Mouse (Mus musculus) cortical plate, adult 2 months (tissue): ENCODE results near the gene Cntfr. TPM values are rescaled to one million over a fixed set of nuclear protein-coding genes. Genes with fewer than 3 reads are reported as not detected.
A peak's percentile ranks its signal among the peaks of the same experiment; 100 is the strongest.

Source experiments
- H3K27ac ChIP-seq: fragments of 200-500 bp; 2 replicates; pipeline ENCODE4 v1.5.1; 2012; ENCODE audit warnings: low read length, control low read depth, inconsistent platforms; ENCODE audit not compliant: insufficient read depth
- H3K4me1 ChIP-seq: fragments of 200-500 bp; 2 replicates; pipeline ENCODE4 v1.6.1; 2011; ENCODE audit warnings: low read length; ENCODE audit not compliant: control insufficient read depth, insufficient read depth
- H3K4me3 ChIP-seq: fragments of 200-500 bp; 2 replicates; pipeline ENCODE4 v1.5.1; 2011; ENCODE audit warnings: mild to moderate bottlenecking, low read length, control low read depth; ENCODE audit not compliant: insufficient read depth
- CTCF ChIP-seq: fragments of 200-500 bp; IDR thresholded peaks from 2 replicates; pipeline ENCODE4 v1.5.1; 2011; ENCODE audit warnings: mild to moderate bottlenecking, control low read depth, low read length; ENCODE audit not compliant: insufficient read depth; ENCODE audit errors: extremely low read depth
- POLR2A ChIP-seq: fragments of 200-500 bp; IDR thresholded peaks from 2 replicates; pipeline ENCODE4 v1.6.1; 2011; ENCODE audit warnings: mild to moderate bottlenecking, low read length, control low read depth; ENCODE audit not compliant: insufficient read depth; ENCODE audit errors: extremely low read depth
- polyA plus RNA-seq: library from polyadenylated mRNA; depleted of rRNA; stranded (reverse); fragments of >200 nt; gene quantifications from 2 replicates; pipeline ENCODE4 v1.2.3, GENCODE M21; 2012

The Cntfr gene
- polyA plus RNA-seq, 1 experiment = 67.8 TPM

- Histone ChIP-seq H3K27ac (no peak overlapping the region), H3K4me1 (no peaks in the 10 kb centered on the region), H3K4me3 (no peak overlapping the region)
- TF ChIP-seq CTCF (no peak), POLR2A (no peak)
These were observed 33.3 kb downstream of the Cntfr start for GRCm38 (mm10) chr4:41663614-41664013.

GRCm38 (mm10) chr4:41662723-41663122 is 34.2 kb downstream of the Cntfr start:
- TF ChIP-seq CTCF (no peak), POLR2A (no peak)
- H3K4me1 ChIP-seq = no peaks in the 10 kb centered on the region
- no peak overlapping the region for H3K4me3 ChIP-seq
- H3K27ac ChIP-seq = no peak overlapping the region

DNA sequence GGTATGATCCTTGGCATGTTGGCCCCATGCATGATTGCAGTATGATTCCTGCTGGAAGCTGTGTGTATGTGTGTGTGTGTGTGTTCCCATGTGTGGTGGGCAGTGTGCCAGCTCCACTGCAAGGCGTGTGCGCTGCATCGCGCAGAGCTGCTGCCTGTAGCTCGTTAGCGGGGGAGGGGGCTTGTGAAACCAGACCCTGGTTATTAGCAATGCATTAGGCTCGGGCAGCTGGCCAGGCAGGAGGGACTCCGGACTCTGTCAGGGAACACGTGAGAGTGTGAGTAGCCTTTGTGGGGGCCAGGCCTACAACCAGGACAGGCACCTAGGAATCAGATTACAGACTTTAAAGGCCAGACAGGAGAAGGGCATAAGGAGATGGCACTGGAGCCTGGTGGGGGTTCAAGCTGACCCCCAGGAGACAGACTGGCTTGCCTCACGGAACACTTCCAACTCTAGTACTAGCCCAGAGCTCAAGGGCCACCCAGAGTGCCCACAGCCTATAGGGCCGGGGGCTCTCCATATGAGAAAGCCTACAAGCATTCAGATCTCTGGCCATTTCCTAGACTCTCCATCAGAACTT is 35.9 kb downstream of the Cntfr start:
- no peak for TF ChIP-seq CTCF
- no peak for TF ChIP-seq POLR2A
- no peak overlapping the region for H3K27ac ChIP-seq
- H3K4me1 ChIP-seq = no peaks in the 10 kb centered on the region

DNA sequence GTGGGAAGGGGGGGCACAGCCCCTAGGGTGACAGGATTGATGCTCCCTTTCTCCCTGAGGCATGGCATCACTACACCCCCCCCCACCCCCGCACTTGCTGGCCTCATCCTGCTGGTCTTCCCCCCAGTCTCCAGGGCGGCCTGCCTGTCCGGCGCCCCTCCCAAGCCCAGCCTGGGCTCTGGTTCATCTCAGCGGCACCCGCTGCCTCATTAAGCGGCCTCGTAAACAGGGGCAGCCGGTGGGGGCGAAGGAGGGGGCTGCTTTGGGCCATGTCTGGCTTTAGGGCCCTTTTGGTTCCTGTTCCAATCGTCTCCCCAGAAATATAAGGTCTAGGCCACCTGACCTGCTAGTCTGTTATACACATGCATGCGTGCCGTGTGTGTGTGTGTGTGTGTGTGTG is 37.3 kb downstream of the Cntfr start:
- no peak overlapping the region for H3K4me3 ChIP-seq
- H3K27ac ChIP-seq = no peak overlapping the region
- TF ChIP-seq POLR2A (no peak), CTCF (no peak)
- H3K4me1 ChIP-seq = no peaks in the 10 kb centered on the region

More for the DNA sequence above, 35.9 kb downstream of the Cntfr start:
- no peak overlapping the region for H3K4me3 ChIP-seq

DNA sequence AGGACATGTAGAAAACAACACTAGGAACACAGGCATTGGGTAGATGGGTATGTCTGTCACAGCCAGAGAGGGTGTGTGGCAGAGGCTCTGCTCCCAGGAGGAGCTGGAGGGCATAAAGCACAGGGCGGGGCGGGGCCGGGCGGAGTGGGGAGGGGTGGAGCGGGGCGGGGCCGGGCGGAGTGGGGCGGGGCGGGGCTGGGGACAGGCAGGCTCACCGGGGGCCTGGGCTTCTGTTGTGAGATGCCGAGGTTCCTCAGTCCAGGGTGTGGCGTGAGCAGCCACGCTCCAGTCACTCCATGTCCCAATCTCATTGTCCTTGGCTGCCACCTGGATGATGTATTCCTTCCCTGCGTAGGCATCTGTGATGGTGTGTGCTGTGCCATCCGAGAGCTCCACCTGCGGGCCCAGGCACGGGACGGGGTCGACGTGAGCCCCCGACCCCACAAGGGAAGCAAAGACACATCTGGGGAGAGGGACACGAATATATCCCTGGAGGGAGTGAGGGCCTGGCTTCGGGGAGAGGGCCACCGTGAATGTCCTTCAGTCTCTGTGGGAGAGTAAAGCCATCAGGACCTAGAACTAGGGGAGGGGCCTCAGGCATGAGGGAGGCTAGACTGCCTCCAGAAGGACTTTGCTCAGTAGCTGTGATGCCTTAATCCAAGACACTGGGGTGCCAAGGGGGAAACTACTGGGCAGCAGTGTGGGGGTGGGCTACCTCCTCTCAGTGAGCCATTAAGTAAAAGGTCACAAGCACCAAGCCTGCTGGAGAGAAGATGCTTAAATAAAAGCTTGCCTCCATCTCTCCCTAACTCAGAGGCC is 38.1 kb downstream of the Cntfr start:
- Histone ChIP-seq H3K4me1 (no peaks in the 10 kb centered on the region), H3K4me3 (no peak overlapping the region), H3K27ac (no peak overlapping the region)
- no peak for TF ChIP-seq POLR2A
- TF ChIP-seq CTCF = no peak

DNA sequence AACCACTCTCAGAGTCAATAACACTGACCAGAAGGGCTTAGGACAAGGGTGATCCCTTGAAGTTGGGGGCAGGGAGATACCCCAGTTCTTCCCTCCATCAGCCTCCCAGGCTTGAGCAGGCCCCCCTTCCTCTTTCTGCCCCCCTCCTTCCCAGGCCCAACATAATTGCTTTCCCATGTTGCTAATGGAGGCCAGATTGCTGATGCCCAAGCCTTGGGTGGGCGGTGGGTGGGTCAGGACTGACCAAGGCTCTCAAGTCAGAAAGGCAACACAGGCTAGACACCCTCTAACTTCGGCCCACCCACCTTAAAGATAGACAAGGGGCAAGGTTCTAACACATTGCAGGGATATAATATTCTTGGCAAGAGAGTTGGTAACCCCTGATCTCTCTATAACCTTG is 41.4 kb downstream of the Cntfr start:
- TF ChIP-seq CTCF = no peak

DNA sequence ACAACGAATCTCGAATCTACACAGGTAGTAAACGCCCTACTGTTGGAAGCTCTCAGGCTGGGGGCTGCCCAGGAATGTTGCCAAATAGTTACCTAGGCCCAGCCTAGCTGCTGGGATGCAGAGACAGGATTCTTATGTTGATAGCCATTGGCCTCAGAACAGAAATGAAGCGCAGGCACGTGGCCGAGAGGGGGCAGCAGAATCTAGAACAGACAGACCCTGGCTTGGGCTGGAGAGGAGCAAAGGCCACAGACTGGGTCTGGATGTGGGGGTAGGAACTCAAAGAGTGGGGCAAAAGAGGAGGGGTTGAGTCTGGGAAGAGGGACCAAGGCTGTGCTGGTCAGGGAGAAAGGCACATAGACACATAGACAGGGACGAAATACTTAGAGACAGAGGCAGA is 42.7 kb downstream of the Cntfr start:
- Histone ChIP-seq H3K4me1 (no peaks in the 10 kb centered on the region), H3K27ac (no peak overlapping the region)

More for the DNA sequence above, 41.4 kb downstream of the Cntfr start:
- H3K4me1 ChIP-seq = no peaks in the 10 kb centered on the region
- no peak overlapping the region for H3K27ac ChIP-seq
- no peak overlapping the region for H3K4me3 ChIP-seq

DNA sequence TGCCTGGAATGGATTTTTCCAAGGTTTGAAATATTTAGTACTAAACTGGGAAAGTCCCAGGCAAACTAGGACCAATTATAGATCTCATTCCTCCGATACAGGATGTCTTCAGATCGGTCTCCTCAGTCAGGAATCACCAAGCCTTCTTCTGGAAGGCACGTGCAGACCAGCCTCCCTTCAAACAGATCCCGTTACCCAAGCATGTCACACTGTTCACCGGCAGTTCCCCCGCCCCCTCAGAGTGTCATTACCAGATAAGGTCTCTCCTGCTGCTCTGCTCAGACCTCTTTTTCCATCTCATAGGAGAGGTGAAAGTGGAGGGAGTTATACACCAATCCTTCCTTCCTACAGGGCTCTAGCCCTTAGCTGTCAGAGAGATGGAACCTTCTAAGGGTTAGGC is 43.2 kb downstream of the Cntfr start:
- TF ChIP-seq POLR2A (no peak), CTCF (no peak)
- no peak overlapping the region for H3K27ac ChIP-seq
- H3K4me1 ChIP-seq = no peaks in the 10 kb centered on the region
- no peak overlapping the region for H3K4me3 ChIP-seq

More for the DNA sequence above, 42.7 kb downstream of the Cntfr start:
- H3K4me3 ChIP-seq = no peak overlapping the region
- TF ChIP-seq CTCF = peak; percentile 48
- TF ChIP-seq POLR2A = no peak

- no peak overlapping the region for H3K4me3 ChIP-seq
- no peak overlapping the region for H3K27ac ChIP-seq
- H3K4me1 ChIP-seq = no peaks in the 10 kb centered on the region
- TF ChIP-seq POLR2A (no peak), CTCF (peak; percentile 60)
These were observed 43.6 kb downstream of the Cntfr start for GRCm38 (mm10) chr4:41653296-41653695.

DNA sequence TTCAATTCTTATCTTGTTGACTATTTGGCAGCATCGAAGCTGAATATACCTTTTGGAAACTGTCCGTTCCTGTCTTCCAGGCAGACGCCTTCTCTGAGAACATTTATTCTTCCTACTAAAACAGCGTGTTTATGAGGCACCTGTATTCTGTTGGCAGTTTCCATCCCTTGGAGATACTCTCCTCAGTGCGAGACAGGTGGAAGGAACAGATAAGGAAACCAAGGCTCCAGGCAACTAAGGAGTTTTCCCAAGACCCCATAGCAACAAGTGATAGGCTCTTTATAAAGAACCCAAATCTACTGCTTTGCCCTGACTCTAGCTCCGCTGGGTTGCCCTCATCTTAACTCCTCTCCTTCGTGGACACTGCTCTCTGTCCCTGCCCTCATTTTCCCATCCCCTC is 48.3 kb downstream of the Cntfr start:
- TF ChIP-seq POLR2A (no peak), CTCF (no peak)
- H3K4me3 ChIP-seq = no peak overlapping the region

More for the DNA sequence above, 48.3 kb downstream of the Cntfr start:
- peak overlapping the region; percentile 34; the same call in 1 of the 2 replicates for H3K27ac ChIP-seq
- H3K4me1 ChIP-seq = no peaks in the 10 kb centered on the region
